Mouse (Mus musculus) ES-Bruce4 (cell line): Measurements from ENCODE around the gene Ift43.

Experiments used
- CTCF ChIP-seq: IDR thresholded peaks from one replicate; pipeline ENCODE4 v1.8.1; 2011; ENCODE audit warnings: low read depth, low read length
- EP300 ChIP-seq: IDR thresholded peaks from 2 replicates; pipeline ENCODE4 v1.6.1; 2011; ENCODE audit warnings: low read depth, low read length; ENCODE audit not compliant: insufficient read depth

DNA sequence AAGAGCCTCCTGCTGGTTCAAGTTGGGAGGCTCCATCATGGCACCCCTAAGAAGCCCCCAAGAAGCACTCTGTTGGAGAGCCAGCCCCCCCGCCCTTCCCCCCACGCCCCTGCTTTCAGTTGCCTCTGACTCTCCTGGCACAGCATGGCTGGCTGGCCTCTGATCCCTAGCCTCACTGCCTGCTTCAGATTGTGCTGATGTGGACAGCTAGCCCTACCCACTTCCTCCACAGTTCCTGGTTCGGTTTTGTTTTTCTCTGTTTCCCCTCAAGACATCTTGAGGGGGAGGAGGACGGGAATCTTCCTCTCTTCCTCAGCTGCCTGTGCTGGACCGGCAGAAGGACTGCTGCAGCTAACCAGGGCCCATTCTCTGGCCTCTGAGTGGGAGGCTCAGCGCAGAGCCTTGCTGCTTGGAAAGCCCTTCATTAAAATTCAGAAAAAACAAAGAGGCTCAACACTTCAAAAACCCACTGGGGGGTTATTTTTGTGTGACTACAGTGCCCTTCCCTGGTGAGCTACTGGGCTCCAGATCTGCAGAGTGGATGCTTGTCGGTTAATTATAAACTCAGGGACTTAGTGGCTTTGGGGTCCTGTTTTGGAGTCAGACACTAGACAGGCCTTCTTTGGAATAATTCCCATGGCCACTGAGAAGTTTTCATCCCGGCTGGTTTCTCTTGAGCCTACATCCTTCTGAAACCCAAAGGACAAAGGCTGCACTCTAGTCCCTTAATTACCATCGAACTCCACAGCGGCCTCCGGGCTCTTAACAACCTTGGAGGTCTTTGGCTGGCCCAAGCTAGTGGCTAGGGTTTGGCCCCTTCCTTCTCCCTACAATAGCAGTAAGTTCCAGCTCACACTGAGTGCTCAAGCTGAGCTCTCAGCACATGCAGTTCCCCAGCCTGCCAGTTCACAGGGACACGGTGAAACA is 80.8 kb downstream of the Ift43 start:
- no peak for TF ChIP-seq EP300
- TF ChIP-seq CTCF = no peak
